In the genomic region with DNA sequence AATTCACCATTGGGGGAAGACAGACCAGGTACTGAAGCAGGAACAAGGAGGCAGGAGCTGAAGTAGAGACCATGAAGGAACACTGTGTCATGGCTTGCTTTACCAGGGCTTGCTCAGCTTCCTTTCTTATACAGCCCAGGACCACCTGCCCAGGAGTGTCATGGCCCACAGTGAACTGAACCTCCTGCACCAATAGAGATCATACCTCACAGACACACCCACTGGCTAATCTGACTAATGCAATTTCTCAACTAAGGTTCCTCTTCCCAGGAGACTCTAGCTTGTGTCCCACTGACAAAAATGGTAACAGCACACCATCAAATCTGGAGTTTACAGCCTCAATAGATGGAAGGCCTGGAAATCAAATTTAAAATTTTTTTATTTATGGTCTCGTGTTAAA, we compare ENCODE assay signal across 26 mouse cellular contexts. TPM values are rescaled to one million over a fixed set of nuclear protein-coding genes. Genes with fewer than 3 reads are reported as not detected.
DNase-seq lines count a peak whose midpoint lies in the region; ATAC-seq and TF ChIP-seq lines count a peak whose summit lies in the region.
"Had no signal": no experiment of that assay in that cellular context is flagged by ENCODE, and none has a peak within 500 bp of the region (broad histone marks: within the 10 kb centered on the region; RNA-seq: fewer than 3 reads in every experiment).

No protein-coding gene starts in this region.

- no peak overlapping the region for H3K4me3 ChIP-seq in intestine, postnatal 0 days (ENCODE audit: low read depth, low read length)
- no peak overlapping the region for H3K4me3 ChIP-seq in intestine, embryonic 16.5 days (ENCODE audit: low read length)
- H3K4me3 ChIP-seq in kidney, embryonic 16.5 days (ENCODE audit: low read length): no peak overlapping the region
- no peak overlapping the region for H3K4me3 ChIP-seq in MEL (ENCODE audit: control insufficient read depth in 1 of 2, insufficient read depth in 1 of 2, low read depth in 2 of 2, low read length in 2 of 2)
- no peak overlapping the region for H3K4me3 ChIP-seq in thymus, adult 2 months (ENCODE audit: control insufficient read depth, insufficient read depth, low read length)
- H3K4me3 ChIP-seq: forebrain, embryonic 10.5 days; forebrain, embryonic 13.5 days; gastrocnemius, adult 2 months; heart, embryonic 12.5 days; heart, embryonic 15.5 days; hindbrain, embryonic 10.5 days; hindbrain, embryonic 13.5 days had no signal

- TF ChIP-seq CTCF in intestine, postnatal 0 days (IDR thresholded peaks at IDR 0.05; ENCODE audit: low read depth): no peak
- no peak for TF ChIP-seq CTCF in MEL (IDR thresholded peaks at IDR 0.05 in 2 of 3, conservative IDR thresholded peaks at IDR 0.05 in 1 of 3; ENCODE audit: control insufficient read depth in 1 of 3, insufficient read depth in 1 of 3, low read depth in 2 of 3, low read length in 3 of 3, poor library complexity in 1 of 3, severe bottlenecking in 1 of 3)
- no peak for TF ChIP-seq CTCF in thymus, adult 2 months (IDR thresholded peaks at IDR 0.05; ENCODE audit: borderline replicate concordance, control insufficient read depth, extremely low read depth, insufficient read depth, low read length, poor library complexity)

- no peaks in the 10 kb centered on the region for H3K79me2 ChIP-seq in MEL (ENCODE audit: control insufficient read depth, insufficient read depth, low read length, poor library complexity)

- H3K4me1 ChIP-seq in intestine, postnatal 0 days (replicated peaks; ENCODE audit: control insufficient read depth, insufficient read depth, low read length): no peaks in the 10 kb centered on the region
- peaks cover 3% of the 10 kb centered on the region; the same call in 1 of the 2 replicates for H3K4me1 ChIP-seq in intestine, embryonic 16.5 days (ENCODE audit: control insufficient read depth, insufficient read depth, low read length)
- H3K4me1 ChIP-seq in kidney, embryonic 16.5 days (ENCODE audit: insufficient read depth, low read length): peaks cover 7% of the 10 kb centered on the region; the same call in 1 of the 2 replicates
- H3K4me1 ChIP-seq in MEL (ENCODE audit: control insufficient read depth in 1 of 2, insufficient read depth in 2 of 2, low read length in 2 of 2): no peaks in the 10 kb centered on the region
- H3K4me1 ChIP-seq in thymus, adult 2 months (replicated peaks; ENCODE audit: control insufficient read depth, insufficient read depth, low read length): no peaks in the 10 kb centered on the region
- H3K4me1 ChIP-seq: forebrain, embryonic 10.5 days; forebrain, embryonic 13.5 days; heart, embryonic 12.5 days; heart, embryonic 15.5 days; hindbrain, embryonic 10.5 days; hindbrain, embryonic 13.5 days had no signal

- no peaks in the 10 kb centered on the region for H3K36me3 ChIP-seq in intestine, postnatal 0 days (ENCODE audit: control insufficient read depth, insufficient read depth)
- no peaks in the 10 kb centered on the region for H3K36me3 ChIP-seq in intestine, embryonic 16.5 days (ENCODE audit: control insufficient read depth, insufficient read depth, low read length)
- H3K36me3 ChIP-seq in kidney, embryonic 16.5 days (ENCODE audit: insufficient read depth, low read length): no peaks in the 10 kb centered on the region
- no peaks in the 10 kb centered on the region for H3K36me3 ChIP-seq in MEL (ENCODE audit: control insufficient read depth in 1 of 2, insufficient read depth in 2 of 2, low read length in 2 of 2)
- H3K36me3 ChIP-seq in thymus, adult 2 months (ENCODE audit: control insufficient read depth, insufficient read depth, low read length): no peaks in the 10 kb centered on the region
- H3K36me3 ChIP-seq: forebrain, embryonic 10.5 days; heart, embryonic 12.5 days; heart, embryonic 15.5 days; hindbrain, embryonic 10.5 days; hindbrain, embryonic 13.5 days had no signal

- ATAC-seq in intestine, postnatal 0 days: no peak
- ATAC-seq in intestine, embryonic 16.5 days: no peak
- no peak for ATAC-seq in kidney, embryonic 16.5 days (ENCODE audit: low FRiP score, low TSS enrichment)
- peak; percentile 53; the same call in 1 of the 2 replicates for ATAC-seq in megakaryocyte progenitor cell, adult 5-6 weeks (replicated peaks; ENCODE audit: poor library complexity)
- ATAC-seq: activated CD4-positive, CD25-positive, alpha-beta regulatory T cell, adult 4 months; CD4-positive, CD25-positive, alpha-beta regulatory T cell, adult 4 months; forebrain, embryonic 13.5 days; forebrain, embryonic 16.5 days; hindbrain, embryonic 16.5 days had no signal

- 83% methylated on average over 1 of the region's 1 CpGs for WGBS in intestine, postnatal 0 days
- 83% methylated on average over 1 of the region's 1 CpGs for WGBS in intestine, embryonic 16.5 days
- WGBS in kidney, embryonic 16.5 days: 87% methylated on average over 1 of the region's 1 CpGs
- 87% methylated on average over 1 of the region's 1 CpGs for WGBS in thymus, adult 2 months

- peak overlapping the region; percentile 9; the same call in 1 of the 2 replicates for H3K27ac ChIP-seq in intestine, postnatal 0 days (ENCODE audit: low read depth, low read length)
- H3K27ac ChIP-seq in intestine, embryonic 16.5 days (ENCODE audit: low read length): no peak overlapping the region
- H3K27ac ChIP-seq in kidney, embryonic 16.5 days (ENCODE audit: low read length): peak overlapping the region; percentile 50; the same call in 1 of the 2 replicates
- no peak overlapping the region for H3K27ac ChIP-seq in MEL (ENCODE audit: control insufficient read depth, low read depth, low read length)
- H3K27ac ChIP-seq in thymus, adult 2 months (ENCODE audit: control insufficient read depth, insufficient read depth, low read length): no peak overlapping the region
- H3K27ac ChIP-seq: forebrain, embryonic 10.5 days; forebrain, embryonic 13.5 days; gastrocnemius, adult 2 months; heart, embryonic 15.5 days; hindbrain, embryonic 10.5 days; hindbrain, embryonic 13.5 days had no signal

- no peak for TF ChIP-seq POLR2A in MEL (IDR thresholded peaks at IDR 0.05; ENCODE audit: control insufficient read depth in 1 of 2, insufficient read depth in 1 of 2, low read depth in 1 of 2, low read length in 2 of 2, poor library complexity in 1 of 2)
- no peak for TF ChIP-seq POLR2A in thymus, adult 2 months (IDR thresholded peaks at IDR 0.05; ENCODE audit: control insufficient read depth, extremely low read depth, insufficient read depth, low read length, poor library complexity)

- no peaks in the 10 kb centered on the region for H3K9me3 ChIP-seq in intestine, postnatal 0 days (ENCODE audit: control insufficient read depth)
- H3K9me3 ChIP-seq in intestine, embryonic 16.5 days (ENCODE audit: control insufficient read depth, low read length): no peaks in the 10 kb centered on the region
- no peaks in the 10 kb centered on the region for H3K9me3 ChIP-seq in kidney, embryonic 16.5 days (ENCODE audit: low read length)
- no peaks in the 10 kb centered on the region for H3K9me3 ChIP-seq in MEL (replicated peaks; ENCODE audit: insufficient read depth, low read length)
- H3K9me3 ChIP-seq: forebrain, embryonic 10.5 days; forebrain, embryonic 13.5 days; heart, embryonic 12.5 days; heart, embryonic 15.5 days; hindbrain, embryonic 10.5 days; hindbrain, embryonic 13.5 days had no signal

- TF ChIP-seq EP300 in MEL (IDR thresholded peaks at IDR 0.05; ENCODE audit: low read depth in 1 of 2, low read length in 2 of 2): no peak

- no peaks in the 10 kb centered on the region for H3K27me3 ChIP-seq in intestine, postnatal 0 days (replicated peaks; ENCODE audit: control insufficient read depth, insufficient read depth, low read length)
- no peaks in the 10 kb centered on the region for H3K27me3 ChIP-seq in intestine, embryonic 16.5 days (replicated peaks; ENCODE audit: control insufficient read depth, insufficient read depth, low read length)
- no peaks in the 10 kb centered on the region for H3K27me3 ChIP-seq in kidney, embryonic 16.5 days (ENCODE audit: insufficient read depth, low read length)
- peaks cover 1 to 10% of the 10 kb centered on the region in 2 experiments for H3K27me3 ChIP-seq in MEL (ENCODE audit: control insufficient read depth in 1 of 2, insufficient read depth in 2 of 2, low read length in 2 of 2)
- no peaks in the 10 kb centered on the region for H3K27me3 ChIP-seq in thymus, adult 2 months (ENCODE audit: control insufficient read depth, insufficient read depth, low read length)
- H3K27me3 ChIP-seq: forebrain, embryonic 13.5 days; heart, embryonic 12.5 days; heart, embryonic 15.5 days had no signal

- H3K9ac ChIP-seq in intestine, postnatal 0 days (ENCODE audit: low read depth, low read length): no peak overlapping the region
- no peak overlapping the region for H3K9ac ChIP-seq in intestine, embryonic 16.5 days (ENCODE audit: low read depth, low read length)
- no peak overlapping the region for H3K9ac ChIP-seq in kidney, embryonic 16.5 days (replicated peaks; ENCODE audit: low read length)
- H3K9ac ChIP-seq in MEL (ENCODE audit: control insufficient read depth, low read depth, low read length, poor library complexity, severe bottlenecking): no peak overlapping the region
- H3K9ac ChIP-seq: forebrain, embryonic 13.5 days; heart, embryonic 12.5 days; heart, embryonic 15.5 days; hindbrain, embryonic 13.5 days had no signal

- no peak overlapping the region for H3K4me2 ChIP-seq in intestine, postnatal 0 days (replicated peaks; ENCODE audit: low read depth)
- no peak overlapping the region for H3K4me2 ChIP-seq in intestine, embryonic 16.5 days (ENCODE audit: low read depth, low read length)
- no peak overlapping the region for H3K4me2 ChIP-seq in kidney, embryonic 16.5 days (replicated peaks; ENCODE audit: low read depth, low read length)
- H3K4me2 ChIP-seq: forebrain, embryonic 13.5 days; heart, embryonic 12.5 days; heart, embryonic 15.5 days; hindbrain, embryonic 13.5 days had no signal

- DNase-seq in kidney, postnatal 14 days: no peak
- DNase-seq in MEL (ENCODE audit: low read depth, low spot score): peak; percentile 23
- no peak for DNase-seq in thymus, adult 2 months
- DNase-seq: adrenal gland, adult 8-10 months; adrenal gland, postnatal 25 days; cerebellum, adult 18-20 months; cerebellum, adult 9-10 months; cerebellum, postnatal 14 days; gastrocnemius, adult 2 months; gastrocnemius, postnatal 14 days; heart, postnatal 10 days; heart, postnatal 36 days had no signal

- TF ChIP-seq RAD21 in MEL (IDR thresholded peaks at IDR 0.05; ENCODE audit: low read depth, low read length): no peak

TF ChIP-seq in MEL, 35 proteins besides CTCF, POLR2A, EP300 and RAD21 (continues in another document):
- no peak for TF ChIP-seq ZNF384 (IDR thresholded peaks at IDR 0.05; ENCODE audit: low read depth, low read length)

RNA-seq across cellular contexts. Expression of a gene that starts 35.4 kb away (rescaled TPM):
- polyA plus RNA-seq in intestine, postnatal 0 days (2015; fragmentation: Nextera tagmentation; extraction: Ambion mirVana): 733 and 887 TPM in 2 replicates
- 722 and 728 TPM in 2 replicates for polyA plus RNA-seq in intestine, embryonic 16.5 days (2015; fragmentation: Nextera tagmentation; extraction: Ambion mirVana)
- polyA plus RNA-seq in kidney, embryonic 16.5 days (2015; fragmentation: Nextera tagmentation; extraction: Ambion mirVana): 487 TPM in 2 replicates
- total RNA-seq in MEL (2012; rRNA removed): 81.1 and 108 TPM in 2 replicates
- 10 to 100 TPM in 1 of 2 experiments, not detected in 1; 92.5 TPM for polyA plus RNA-seq in MEL (2012; ENCODE audit: insufficient read depth in 1 of 2, insufficient read length in 2 of 2, low read depth in 1 of 2, low replicate concordance in 2 of 2, missing spikeins in 1 of 2)
- 146 and 155 TPM in 2 replicates for total RNA-seq in megakaryocyte progenitor cell, adult 5-6 weeks (2015)
- 217 and 260 TPM in 2 replicates for total RNA-seq in megakaryocyte progenitor cell, adult 5-6 weeks (2017)
- polyA plus RNA-seq in thymus, adult 2 months (2012; rRNA removed): 99.3 and 121 TPM in 2 replicates

Comparison
In these comparisons a context has a peak if more than half of its experiments do, and no peak if none do; other contexts are left out.
1. H3K27ac ChIP-seq: peak in intestine, postnatal 0 days (single experiment) and kidney, embryonic 16.5 days (single experiment); none in intestine, embryonic 16.5 days (single experiment), MEL (single experiment) and thymus, adult 2 months (single experiment).